Mouse (Mus musculus): ENCODE measurements around the gene Fgfr2.
A peak's percentile ranks its signal among the peaks of the same experiment; 100 is the strongest.

The Fgfr2 gene

DNA sequence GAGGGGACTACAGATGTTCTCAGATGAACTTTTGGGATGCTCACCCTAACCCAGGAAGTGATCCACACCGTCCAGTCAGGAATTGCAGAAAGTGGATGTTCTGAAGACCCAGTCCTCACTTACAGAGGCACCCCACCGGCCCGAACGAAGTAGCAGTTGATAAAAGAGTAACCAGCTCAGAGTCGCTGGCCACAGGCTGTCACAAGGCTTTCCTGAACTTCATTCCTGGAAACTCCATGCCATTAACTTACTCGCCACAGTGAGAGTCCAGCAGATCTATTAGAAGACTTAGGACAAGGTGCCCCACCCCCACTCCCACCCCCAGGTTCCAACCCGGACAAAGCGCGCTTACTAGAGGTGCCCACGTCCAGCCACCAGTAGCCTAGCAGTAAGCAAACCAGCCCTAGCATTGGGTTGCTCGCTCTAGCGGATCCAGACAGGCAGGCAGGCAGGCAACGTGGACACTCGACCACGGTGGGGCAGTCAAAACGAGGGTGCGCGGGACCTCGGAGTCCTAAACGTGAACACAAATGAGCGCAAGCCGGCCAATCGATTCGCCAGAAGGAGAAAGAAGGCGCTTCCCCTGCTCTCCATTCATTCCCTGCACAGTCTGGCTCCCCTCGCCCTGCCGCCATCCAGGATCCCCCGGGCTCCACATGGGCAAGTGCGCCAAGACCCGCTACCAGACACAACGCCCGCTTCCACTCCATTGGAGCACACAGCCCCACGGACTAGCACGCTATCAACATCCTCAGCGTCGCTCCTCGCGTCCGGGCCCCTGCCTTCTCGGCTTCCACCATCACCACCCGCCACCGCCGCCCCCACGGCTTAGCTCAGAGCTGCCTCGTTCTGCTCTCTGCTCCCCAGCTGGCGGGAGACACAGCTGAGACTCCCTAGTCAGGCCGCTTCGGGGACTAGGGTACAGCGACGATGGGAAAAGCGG is 807.7 kb downstream of the Fgfr2 start:
- peak; percentile 81 for DNase-seq

DNA sequence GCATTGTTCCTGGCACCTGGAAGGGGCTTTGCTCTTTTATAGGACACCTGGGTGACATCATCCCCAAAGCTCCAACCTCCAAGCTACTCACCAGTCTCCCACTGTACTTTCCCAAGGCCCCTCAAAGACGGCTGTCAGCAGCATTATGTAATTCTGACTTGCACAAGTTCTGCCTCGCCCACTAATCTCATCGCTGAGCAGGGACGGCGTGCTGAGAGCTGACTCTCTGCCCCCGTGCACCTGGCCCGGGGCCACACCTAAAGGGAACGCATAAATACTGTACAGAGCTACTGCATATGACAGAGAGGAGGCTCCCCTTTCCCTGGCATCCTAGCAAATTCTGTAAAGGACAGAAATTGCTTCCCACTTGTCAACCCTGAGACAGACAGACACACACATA is 810.8 kb downstream of the Fgfr2 start:
- no peak for DNase-seq

DNA sequence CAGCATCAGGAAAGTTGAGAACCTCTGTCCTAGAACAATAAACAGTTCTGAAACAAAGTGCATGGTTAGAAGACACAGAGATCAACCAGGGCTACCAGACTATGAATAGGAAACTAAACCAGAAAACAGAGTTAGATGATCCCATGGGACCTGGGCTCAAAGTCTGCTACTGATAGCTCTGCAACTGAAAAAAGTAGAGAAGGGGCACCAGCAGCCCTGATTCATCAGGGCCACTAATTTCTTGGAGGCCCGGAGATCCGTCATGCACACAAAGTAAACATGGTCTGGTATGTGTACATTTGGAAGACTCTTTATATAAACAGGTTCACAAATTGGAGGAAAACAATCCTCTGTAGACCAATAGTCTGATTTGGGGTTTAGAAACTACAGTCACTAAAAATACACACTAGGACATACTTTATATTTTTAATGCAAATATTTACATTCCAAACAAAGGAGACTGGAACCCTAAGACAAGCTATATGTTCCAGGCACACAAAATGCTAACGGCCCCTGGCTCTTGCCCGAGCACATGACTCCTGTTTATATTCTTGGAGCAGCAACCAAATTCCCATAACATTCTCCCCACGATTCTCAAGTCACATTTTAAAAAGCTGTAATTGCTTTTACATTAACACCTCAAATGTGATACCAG is 814.5 kb downstream of the Fgfr2 start:
- DNase-seq: no peak

DNA sequence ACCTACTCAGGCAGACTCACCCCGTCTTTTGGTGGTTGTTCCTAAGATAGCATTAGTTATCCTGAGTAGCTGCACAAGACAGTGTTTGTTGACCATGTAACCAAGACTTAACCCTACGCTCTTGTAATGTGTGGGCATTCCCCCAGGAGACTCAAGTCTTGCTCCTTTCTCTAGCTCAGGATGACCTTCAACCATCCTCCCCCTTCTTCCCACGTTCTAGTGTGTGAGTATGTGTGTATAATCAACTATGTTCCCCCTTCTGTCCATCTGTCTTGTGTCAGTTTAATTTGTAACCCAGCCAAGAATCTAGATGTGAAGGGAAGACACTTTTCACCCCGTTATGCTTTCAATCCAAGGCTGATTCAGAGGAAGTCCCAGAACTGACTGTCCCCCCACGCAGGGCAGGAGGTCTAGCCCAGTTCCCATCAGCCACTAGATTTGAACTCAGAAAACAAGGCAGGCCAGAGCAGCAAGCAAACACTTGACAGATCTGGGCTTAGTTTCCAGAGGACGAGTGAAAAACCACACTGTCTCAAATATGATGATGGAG is 815.4 kb downstream of the Fgfr2 start:
- no peak for DNase-seq

DNA sequence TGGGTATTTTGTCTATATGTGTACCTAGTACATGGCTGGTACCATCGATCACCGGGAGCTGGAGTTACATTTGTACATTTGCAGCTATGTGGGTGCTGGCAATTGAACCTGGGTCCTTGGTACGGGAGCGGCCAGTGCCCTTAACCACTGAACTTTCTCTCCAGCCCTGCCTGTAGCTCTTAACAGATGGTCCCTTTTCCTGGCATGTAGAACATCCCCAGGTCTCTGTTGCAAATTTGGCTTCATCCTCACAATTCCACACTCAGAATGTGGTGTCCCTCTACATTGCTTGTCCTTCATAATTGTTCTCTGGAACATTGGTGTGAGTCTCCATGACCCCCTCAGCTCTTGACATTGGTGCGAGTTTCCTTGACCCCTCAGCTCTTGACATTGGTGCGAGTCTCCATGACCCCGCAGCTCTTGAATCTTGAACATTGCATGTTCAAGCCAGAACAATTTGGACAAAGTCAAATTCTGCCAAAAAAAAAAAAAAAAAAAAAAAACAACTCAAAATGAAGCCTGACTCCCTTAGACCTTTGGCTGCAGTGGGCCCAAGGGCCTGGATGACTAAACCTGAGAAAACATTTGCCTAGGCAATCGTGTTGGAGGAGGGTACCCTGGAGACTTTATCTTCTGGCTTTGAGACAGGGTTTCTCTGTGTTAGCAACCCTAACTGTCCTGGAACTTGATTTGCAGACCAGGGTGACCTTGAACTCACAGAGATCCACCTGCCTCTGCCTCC is 816.3 kb downstream of the Fgfr2 start:
- no peak for DNase-seq

GRCm38 (mm10) chr7:132305492-132306375 is 817.4 kb downstream of the Fgfr2 start:
- no peak for DNase-seq

- DNase-seq: no peak
These were observed 818.6 kb downstream of the Fgfr2 start for GRCm38 (mm10) chr7:132304424-132305085.

- DNase-seq: no peak
These were observed 819.2 kb downstream of the Fgfr2 start for GRCm38 (mm10) chr7:132303988-132304387.

DNA sequence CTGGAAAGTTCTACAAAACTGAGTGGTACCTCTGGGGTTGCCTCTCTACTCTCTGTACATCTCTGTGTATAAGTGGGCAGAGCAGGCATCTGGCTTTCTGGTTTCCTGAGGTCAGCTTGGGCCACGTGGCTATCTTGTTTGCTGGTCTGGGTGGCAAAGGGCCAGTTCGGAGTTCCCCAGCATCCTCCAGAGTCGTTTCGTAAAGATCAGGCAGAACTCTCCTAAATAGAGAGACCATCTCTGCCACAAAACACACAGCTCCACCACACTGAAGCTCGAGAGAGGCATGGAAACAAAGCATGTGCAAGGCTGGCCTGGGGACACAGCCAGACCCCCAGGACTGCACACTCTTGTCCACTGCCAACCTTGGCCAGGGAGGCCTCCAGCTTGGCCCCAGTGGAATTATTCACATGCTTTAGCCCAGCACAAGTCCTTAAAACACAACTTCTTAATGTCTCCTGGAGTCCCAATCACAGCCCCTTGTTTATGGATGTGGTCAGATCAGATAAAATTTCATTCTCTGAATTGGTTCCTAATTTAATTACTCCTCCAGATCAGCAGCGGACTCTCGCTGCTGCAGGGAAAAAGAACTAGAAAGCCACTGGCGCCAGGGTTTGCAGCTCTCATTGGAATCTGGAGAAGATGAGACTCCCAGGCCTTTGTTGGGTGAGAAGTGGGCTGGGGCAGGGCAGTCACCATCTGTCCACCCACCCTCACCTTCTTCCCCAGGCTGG is 820.5 kb downstream of the Fgfr2 start:
- DNase-seq: no peak

- no peak for DNase-seq
These were observed 823.4 kb downstream of the Fgfr2 start for GRCm38 (mm10) chr7:132299661-132300210.

DNA sequence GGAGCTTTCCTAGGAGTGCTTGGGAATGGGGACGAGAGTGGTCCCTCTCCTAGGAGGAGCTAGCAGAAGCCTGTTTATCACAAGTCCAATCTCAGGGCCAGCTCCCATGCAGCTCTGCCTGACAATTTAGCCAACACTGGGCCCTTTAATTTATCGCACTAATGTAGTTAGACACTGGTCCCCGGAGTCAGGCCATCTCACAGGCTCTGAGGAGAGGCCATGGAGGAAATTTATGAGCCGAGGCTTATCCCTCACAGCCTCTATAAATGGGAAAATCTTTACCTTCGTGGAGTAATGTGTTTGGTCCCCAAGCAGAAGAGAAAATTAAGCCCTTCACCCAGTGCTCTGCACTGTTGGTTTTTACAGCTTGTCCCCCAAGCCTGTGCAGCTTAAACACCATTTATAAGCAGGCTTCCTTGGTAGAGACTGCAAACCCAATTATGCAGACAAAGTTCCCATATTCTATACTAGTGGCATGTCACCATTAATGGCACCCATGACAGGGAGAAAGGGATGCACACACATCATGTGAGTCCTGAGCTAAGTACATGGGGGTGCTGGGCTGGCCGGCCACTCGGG is 824.6 kb downstream of the Fgfr2 start:
- DNase-seq: no peak

GRCm38 (mm10) chr7:132296661-132297443 is 826.3 kb downstream of the Fgfr2 start:
- DNase-seq: peak; percentile 55

DNA sequence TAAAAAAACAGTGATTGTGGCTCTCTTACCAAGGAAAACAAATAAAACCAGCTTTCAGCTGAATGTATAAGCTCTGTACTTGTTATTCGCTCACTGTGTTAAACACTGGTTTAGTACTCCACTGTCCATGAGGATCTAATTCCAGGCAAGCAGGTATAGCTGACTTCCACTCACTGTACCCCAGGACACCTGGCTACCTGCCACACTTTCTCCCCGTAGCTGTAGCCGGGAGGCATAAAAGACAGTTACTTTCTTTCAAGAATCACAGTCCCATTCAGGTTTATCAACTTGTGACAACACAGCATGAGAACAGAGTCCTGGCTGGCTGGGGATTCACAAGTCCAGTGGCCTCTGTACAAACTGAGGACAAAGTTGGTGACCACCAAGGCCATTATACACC is 827.0 kb downstream of the Fgfr2 start:
- no peak for DNase-seq

DNA sequence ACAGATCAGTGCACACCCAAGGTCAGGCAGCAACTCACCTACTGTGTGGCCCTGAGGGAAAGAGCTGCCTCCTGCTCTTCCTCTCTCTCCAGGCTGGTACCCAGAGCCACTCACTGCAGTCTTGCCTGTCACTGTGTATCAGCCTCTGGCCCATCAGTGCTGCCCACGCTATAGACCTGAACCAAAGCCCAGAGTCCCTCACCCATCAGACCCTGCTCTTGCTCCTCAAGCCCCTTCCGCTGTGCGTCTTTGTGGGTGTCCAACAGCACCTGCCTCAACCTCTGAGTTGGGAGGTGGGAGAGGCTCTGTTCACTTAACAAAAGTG is 835.8 kb downstream of the Fgfr2 start:
- no peak for DNase-seq

DNA sequence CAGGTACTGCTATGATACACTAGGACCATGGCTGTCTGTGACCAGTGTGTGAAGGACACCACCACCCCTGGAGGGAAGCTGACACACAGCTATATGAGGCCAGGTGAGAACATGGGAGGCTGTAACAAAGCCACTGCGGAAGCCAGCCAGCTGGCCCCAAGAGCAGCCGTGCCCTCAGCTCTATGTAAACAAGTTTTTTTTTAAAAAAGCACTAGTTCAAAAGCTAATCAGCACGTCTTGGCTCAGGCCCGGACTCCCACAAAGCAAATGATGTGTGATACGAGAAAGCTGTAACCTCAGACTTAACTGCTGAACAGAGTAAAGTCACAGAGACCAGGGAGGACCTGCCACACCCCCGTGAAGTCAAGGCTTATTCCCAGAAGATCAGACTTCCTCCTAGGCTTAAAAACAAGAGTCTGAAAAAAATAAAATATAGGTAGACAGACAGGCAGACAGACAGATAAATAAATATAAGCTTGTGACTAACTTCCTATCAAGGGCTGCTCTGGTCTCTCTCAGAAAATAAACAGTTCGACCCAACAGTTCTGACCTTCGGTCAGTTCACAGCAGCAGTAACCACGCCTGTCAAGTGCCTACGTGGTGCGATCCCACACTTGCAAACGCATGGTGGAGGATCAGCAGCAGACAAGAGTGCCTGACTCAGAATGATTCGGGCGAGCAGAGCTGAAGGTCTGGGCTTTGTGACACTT is 836.4 kb downstream of the Fgfr2 start:
- DNase-seq: peak; percentile 32

DNA sequence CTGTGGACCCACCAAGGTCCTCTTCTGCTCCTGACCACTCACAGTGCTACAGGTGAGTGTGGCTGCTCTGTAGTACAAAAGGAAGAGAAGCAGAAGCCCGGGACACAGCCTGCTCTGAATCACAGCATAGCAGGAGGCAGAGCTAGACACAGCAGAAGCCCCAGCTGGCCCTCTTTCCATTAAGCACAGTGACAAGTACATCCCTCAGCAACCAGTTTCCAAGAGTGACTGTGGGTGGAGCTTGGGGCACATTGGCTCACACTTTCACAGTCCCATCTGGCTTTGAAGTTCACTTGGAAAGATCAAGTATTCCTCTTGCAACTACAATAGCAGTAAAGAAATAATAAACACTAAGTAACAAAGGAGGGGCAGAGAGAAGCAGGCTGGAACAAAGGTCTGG is 838.4 kb downstream of the Fgfr2 start:
- no peak for DNase-seq

DNA sequence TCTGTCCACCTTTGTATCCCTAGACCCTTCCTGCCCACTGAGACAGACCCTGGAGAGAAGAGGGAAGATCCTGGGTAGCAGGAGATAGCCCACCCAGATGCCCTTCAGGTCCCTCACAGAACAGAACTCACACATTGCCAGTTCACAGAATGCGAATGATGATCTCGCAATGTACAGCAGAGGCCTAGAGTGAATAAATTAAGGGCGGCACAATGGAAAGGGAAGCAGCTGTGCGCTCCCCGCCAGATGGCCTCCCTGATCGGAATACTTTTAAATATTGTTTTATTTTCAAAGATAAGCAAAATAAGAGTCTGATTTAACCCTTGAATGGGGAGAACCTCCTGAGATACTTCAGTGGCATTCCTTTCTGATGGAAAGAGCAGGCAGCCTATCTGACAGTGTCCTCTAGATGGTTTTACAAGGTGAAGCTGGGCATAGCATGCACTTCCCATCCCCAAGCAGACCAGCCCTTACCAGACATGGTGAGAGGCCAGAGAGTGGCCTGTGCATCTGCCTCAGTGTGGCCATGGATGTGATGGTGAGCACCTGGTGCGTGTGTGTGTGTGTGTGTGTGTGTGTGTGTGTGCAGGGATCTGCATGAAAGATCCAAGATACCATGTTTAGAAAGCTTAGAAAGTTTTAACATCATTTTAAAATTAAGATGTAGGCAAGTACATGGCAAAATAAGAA is 839.0 kb downstream of the Fgfr2 start:
- no peak for DNase-seq

DNA sequence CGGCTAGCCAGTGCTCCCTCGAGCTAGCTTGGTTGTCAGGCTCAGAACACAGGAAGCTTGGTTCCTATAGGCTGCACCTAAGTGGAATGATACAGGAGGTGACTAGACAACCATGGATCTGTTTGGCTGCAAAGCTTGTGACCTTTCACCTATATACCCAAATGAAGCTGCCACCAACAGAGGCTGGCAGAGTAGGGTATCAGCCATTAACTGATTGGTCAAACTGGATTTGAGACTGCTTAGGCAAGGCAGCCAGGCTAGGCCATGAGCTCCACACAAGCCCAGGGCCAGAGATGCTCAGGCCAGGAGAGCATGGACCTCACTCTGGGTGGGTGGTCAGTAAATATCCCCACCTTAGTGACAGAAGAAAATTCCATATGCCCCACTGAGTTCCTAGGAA is 840.6 kb downstream of the Fgfr2 start:
- no peak for DNase-seq
